Mouse (Mus musculus) embryonic fibroblast, embryonic 13.5 days (primary cell): ENCODE measurements around the gene Kcnq5.

ENCODE experiments used
- CTCF ChIP-seq: IDR thresholded peaks from 2 replicates; pipeline ENCODE4 v1.5.1; 2011; ENCODE audit warnings: mild to moderate bottlenecking, control low read depth, low read length, moderate library complexity, borderline replicate concordance; ENCODE audit not compliant: insufficient read depth
- POLR2A ChIP-seq: IDR thresholded peaks from 2 replicates; pipeline ENCODE4 v1.6.1; 2011; ENCODE audit warnings: low read depth, mild to moderate bottlenecking, control low read depth, low read length, moderate library complexity

- TF ChIP-seq POLR2A (no peak), CTCF (no peak)
Measured at GRCm38 (mm10) chr1:21521995-21522394, 439.7 kb downstream of the Kcnq5 start.
